8 mouse cellular contexts compared by ENCODE assay signal in the genomic region with DNA sequence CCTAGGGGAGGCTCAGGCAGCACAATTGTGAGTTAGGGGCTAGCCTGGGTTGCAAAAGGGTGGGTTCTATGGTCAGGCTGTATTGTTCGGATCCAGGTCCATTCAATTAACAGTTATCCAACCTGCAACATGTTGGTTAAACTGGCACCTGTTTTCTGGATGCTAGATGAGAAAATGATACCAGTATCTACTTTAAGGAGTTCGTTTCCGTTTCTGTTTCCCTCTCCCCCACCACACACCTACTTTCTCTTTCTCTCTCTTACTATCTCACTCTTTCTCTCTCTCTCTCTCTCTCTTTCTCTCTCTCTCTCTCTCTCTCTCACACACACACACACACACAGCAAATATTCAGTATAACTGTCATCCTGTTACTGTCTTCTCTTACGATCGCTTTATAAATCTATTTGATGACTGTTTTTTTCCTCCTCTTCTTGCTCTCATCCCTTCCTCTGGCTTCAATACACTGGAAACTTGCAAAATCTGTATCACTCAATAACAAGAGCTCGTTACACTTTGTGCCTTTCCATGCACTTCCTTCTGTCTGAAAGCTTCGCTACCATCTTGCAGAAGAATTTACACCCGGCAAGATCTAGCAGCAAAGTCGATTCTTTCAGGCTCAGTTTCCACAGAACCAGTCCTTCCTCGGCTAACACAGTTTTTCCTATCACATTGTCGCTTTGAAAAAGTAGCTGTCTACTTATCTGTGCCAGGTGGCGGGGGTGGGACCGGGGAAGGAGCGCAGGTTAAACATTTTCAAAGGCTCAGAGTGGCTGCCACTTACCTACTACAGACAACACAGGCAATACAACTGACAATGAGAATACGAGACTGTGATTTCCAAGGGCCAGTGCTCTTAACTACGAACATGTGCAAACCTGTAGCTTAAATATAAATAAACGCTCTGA. TPM values are rescaled to one million over a fixed set of nuclear protein-coding genes. Genes with fewer than 3 reads are reported as not detected.
DNase-seq lines count a peak whose midpoint lies in the region; ATAC-seq and TF ChIP-seq lines count a peak whose summit lies in the region.

No protein-coding gene starts in this region.

- H3K27ac ChIP-seq in testis, adult 2 months (ENCODE audit: control insufficient read depth, insufficient read depth, low read depth, low read length), result peak overlapping the region; percentile 84
- H3K27ac ChIP-seq in hindbrain, embryonic 10.5 days, result peak overlapping the region; percentile 94
- peak overlapping the region; percentile 79 for H3K27ac ChIP-seq in limb, embryonic 13.5 days

- 26% methylated on average over 17 of the region's 17 CpGs for WGBS in hindbrain, embryonic 10.5 days
- 14% methylated on average over 17 of the region's 17 CpGs for WGBS in limb, embryonic 13.5 days

- no peak for TF ChIP-seq POLR2A in testis, adult 2 months (IDR thresholded peaks at IDR 0.05; ENCODE audit: control insufficient read depth, low read depth, low read length)

- H3K9ac ChIP-seq in limb, embryonic 13.5 days, result peak overlapping the region; percentile 77

- peak overlapping the region; percentile 90 for H3K4me2 ChIP-seq in limb, embryonic 13.5 days (replicated peaks)

- no peaks in the 10 kb centered on the region for H3K9me3 ChIP-seq in hindbrain, embryonic 10.5 days
- H3K9me3 ChIP-seq in limb, embryonic 13.5 days, result no peaks in the 10 kb centered on the region

- no peaks in the 10 kb centered on the region for H3K27me3 ChIP-seq in testis, adult 2 months (ENCODE audit: control insufficient read depth, insufficient read depth, low read length)
- no peaks in the 10 kb centered on the region for H3K27me3 ChIP-seq in hindbrain, embryonic 10.5 days (ENCODE audit: insufficient read depth, poor library complexity, severe bottlenecking)
- H3K27me3 ChIP-seq in limb, embryonic 13.5 days, result no peaks in the 10 kb centered on the region

- H3K36me3 ChIP-seq in testis, adult 2 months (ENCODE audit: control insufficient read depth, insufficient read depth, low read length), result no peaks in the 10 kb centered on the region
- peaks cover 24% of the 10 kb centered on the region for H3K36me3 ChIP-seq in hindbrain, embryonic 10.5 days
- H3K36me3 ChIP-seq in limb, embryonic 13.5 days, result peaks cover 12% of the 10 kb centered on the region

- ATAC-seq in limb, embryonic 13.5 days (ENCODE audit: low FRiP score, low read depth), result no peak

- intact Hi-C loops in gastrocnemius, postnatal 14 days (cut with DNase I; ENCODE audit: low total_unique reads), result no loop called here

- peak overlapping the region; percentile 94 for H3K4me3 ChIP-seq in testis, adult 2 months (ENCODE audit: control insufficient read depth, low read depth, low read length)
- peak overlapping the region; percentile 95 for H3K4me3 ChIP-seq in hindbrain, embryonic 10.5 days
- H3K4me3 ChIP-seq in limb, embryonic 13.5 days, result peak overlapping the region; percentile 92

- peaks cover 9% of the 10 kb centered on the region for H3K4me1 ChIP-seq in testis, adult 2 months (ENCODE audit: control insufficient read depth, insufficient read depth, low read length)
- peaks cover 29% of the 10 kb centered on the region for H3K4me1 ChIP-seq in hindbrain, embryonic 10.5 days (replicated peaks)
- H3K4me1 ChIP-seq in limb, embryonic 13.5 days, result peaks cover 28% of the 10 kb centered on the region

- TF ChIP-seq CTCF in testis, adult 2 months (IDR thresholded peaks at IDR 0.05; ENCODE audit: control insufficient read depth, insufficient read depth, insufficient replicate concordance, low read depth, low read length), result no peak

- no peak for DNase-seq in testis, postnatal 14 days (ENCODE audit: low spot score)
- peak; percentile 16 to 20 for DNase-seq in cerebellum, postnatal 25 days
- DNase-seq in hindbrain, embryonic 10.5 days (ENCODE audit: low spot score), result peak; percentile 15
- DNase-seq in natural killer cell, adult 2 months (ENCODE audit: low spot score in 2 of 2), result peak; percentile 7 to 14
- no peak for DNase-seq in gastrocnemius, postnatal 14 days
- DNase-seq in frontal cortex, postnatal 14 days (ENCODE audit: low spot score in 2 of 2), result no peak

RNA-seq across cellular contexts. Expression of a gene that starts 0.9 kb away (rescaled TPM):
- polyA plus RNA-seq in testis, adult 2 months (2012; rRNA removed), result 1.7 and 1.9 TPM in 2 replicates
- 12.6 and 17.7 TPM in 2 replicates for polyA plus RNA-seq in hindbrain, embryonic 10.5 days (2016; fragmentation: Nextera tagmentation; extraction: Ambion mirVana)
- polyA plus RNA-seq in limb, embryonic 13.5 days (2015; fragmentation: Nextera tagmentation; extraction: Ambion mirVana), result 16.4 and 18.9 TPM in 2 replicates
- 1 to 10 TPM; 6.6 to 7.1 TPM for total RNA-seq in gastrocnemius, postnatal 14 days (2021)

RNA-seq across cellular contexts. Expression of a gene that starts 1.2 kb away (rescaled TPM):
- 4.0 and 4.5 TPM in 2 replicates for polyA plus RNA-seq in testis, adult 2 months (2012; rRNA removed)
- 13.6 and 19.1 TPM in 2 replicates for polyA plus RNA-seq in hindbrain, embryonic 10.5 days (2016; fragmentation: Nextera tagmentation; extraction: Ambion mirVana)
- 21.0 and 22.1 TPM in 2 replicates for polyA plus RNA-seq in limb, embryonic 13.5 days (2015; fragmentation: Nextera tagmentation; extraction: Ambion mirVana)
- total RNA-seq in gastrocnemius, postnatal 14 days (2021), result 1 to 10 TPM; 5.4 to 6.1 TPM

Comparison
In these comparisons a context has a peak if more than half of its experiments do, and no peak if none do; other contexts are left out.
1. DNase-seq: peak in cerebellum, postnatal 25 days (2 of 2), hindbrain, embryonic 10.5 days (single experiment) and natural killer cell, adult 2 months (2 of 2); none in testis, postnatal 14 days (single experiment), gastrocnemius, postnatal 14 days (single experiment) and frontal cortex, postnatal 14 days (0 of 2).
2. Peak in every context shown above with its lines, with median percentiles within 50 percentile points of each other: H3K27ac ChIP-seq and H3K4me3 ChIP-seq.